Mouse (Mus musculus) G1E (cell line): ENCODE data around the gene S1pr4.

Experiments used
- CTCF ChIP-seq: IDR thresholded peaks from 2 replicates; pipeline ENCODE4 v1.5.1; 2012; ENCODE audit warnings: low read depth, low read length, inconsistent platforms, mixed read lengths
- GATA1 ChIP-seq: IDR thresholded peaks from 2 replicates; pipeline ENCODE4 v1.6.1; 2012; ENCODE audit warnings: borderline replicate concordance, low read length, inconsistent platforms, mixed read lengths
- GATA2 ChIP-seq: IDR thresholded peaks from 2 replicates; pipeline ENCODE4 v1.6.1; 2012; ENCODE audit warnings: low read depth, low read length, inconsistent platforms, borderline replicate concordance
- TAL1 ChIP-seq: conservative IDR thresholded peaks from 2 replicates; pipeline ENCODE4 v1.6.1; 2012; ENCODE audit warnings: low read depth, low read length, inconsistent platforms, mixed read lengths

- TF ChIP-seq TAL1 (no peak), CTCF (no peak), GATA1 (no peak), GATA2 (no peak)
Measured at GRCm38 (mm10) chr10:81513798-81514197, 13.9 kb upstream of the S1pr4 start.
